Mouse (Mus musculus): ENCODE measurements around the gene Plekhm1.
A peak's percentile ranks its signal among the peaks of the same experiment; 100 is the strongest.

The Plekhm1 gene

GRCm38 (mm10) chr11:103387870-103388526 is 24.5 kb downstream of the Plekhm1 start:
- DNase-seq, result no peak

GRCm38 (mm10) chr11:103386827-103387226 is 25.7 kb downstream of the Plekhm1 start:
- no peak for DNase-seq

DNA sequence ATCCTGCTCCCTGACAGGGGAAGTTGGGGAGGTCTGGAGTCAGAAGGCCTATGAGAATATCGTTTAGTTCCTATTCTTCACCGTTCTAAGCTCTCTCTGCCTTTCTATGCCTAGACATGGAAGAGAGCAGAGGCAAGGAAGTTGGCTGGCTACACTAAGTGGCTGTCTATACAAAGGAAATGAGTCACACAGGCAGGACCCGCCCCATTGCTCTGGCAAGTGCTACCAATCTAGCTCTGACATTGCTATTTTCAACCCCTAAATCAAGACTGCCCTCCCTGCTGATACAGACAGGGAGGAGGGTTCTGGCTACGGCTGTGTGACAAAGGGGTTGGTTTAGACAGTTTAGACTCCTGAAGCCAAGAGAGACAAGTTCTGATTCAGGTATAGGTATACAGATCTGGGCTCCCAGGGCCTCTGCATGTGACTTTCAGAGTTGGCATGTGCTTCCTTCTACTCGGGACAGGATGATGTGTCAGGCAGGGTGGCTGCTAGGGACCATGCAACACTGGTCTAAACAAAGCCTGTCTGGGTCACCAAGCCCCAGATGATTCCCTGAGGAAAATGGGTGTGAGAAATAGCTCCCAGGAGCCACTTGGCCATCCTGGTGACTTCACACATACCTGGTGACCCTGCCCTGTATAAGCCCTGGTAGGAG is 30.4 kb downstream of the Plekhm1 start:
- DNase-seq, result peak; percentile 75 to 82

GRCm38 (mm10) chr11:103381505-103381904 is 31.0 kb downstream of the Plekhm1 start:
- no peak for DNase-seq

DNA sequence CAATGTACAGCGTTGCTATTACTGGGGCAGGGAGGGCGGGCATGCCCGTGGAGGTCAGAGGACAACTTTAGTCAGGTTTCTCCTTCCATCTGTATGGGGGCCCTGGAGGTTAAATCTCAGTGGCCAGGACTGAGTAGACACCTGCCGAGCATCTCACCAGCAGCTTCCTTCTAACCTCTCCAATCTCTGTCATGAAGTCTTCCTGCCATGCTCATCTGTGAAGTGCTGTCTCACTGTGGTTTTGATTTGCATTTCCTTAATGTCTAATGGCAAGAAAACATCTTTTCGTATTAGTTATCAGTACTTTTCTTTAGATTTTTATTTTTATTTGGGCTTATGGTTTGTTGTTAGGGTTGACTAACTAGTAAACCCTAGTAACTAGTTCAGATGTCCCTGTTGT is 32.0 kb downstream of the Plekhm1 start:
- peak in 1 of 2 experiments; percentile 4 for DNase-seq

DNA sequence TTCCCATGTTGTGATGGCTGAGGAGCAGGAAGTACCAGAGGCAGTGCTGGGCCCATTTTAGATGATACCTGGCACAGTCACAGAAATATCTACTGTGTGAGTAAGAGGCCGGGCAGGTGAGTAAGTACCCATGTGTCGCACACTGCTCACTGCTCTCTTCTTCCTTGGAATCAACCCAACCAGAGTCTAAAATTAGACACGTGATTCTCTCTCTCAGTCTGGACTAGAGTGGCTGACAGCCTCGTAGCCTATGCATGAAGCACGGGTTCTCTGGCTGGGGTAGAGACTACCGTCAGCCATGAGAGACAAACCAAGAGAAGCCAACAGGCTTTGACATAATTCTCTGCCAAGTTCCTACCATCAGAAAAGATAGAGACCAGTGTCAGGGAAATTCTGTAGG is 34.1 kb downstream of the Plekhm1 start:
- no peak for DNase-seq

DNA sequence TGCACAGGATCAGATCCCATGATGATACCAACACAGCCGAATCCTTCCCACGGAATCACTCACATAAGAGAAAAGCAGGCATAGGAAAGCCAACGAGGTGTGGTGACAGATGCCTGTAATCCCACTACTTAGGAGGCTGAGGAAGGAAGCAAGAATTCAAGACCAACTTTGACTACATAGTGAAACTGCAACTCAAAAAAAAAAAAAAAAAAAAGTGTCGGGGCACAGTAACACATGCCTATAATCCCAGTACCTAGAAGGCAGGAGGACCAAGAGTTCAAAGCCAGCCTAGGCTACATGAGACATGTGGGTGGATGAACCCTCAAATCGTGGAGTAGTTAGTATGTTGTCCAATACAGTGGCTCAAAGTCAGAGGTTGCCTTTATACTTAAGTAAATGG is 36.7 kb downstream of the Plekhm1 start:
- no peak for DNase-seq

- peak in 1 of 2 experiments; percentile 49 for DNase-seq
Observed at GRCm38 (mm10) chr11:103375258-103375657, 37.2 kb downstream of the Plekhm1 start.

DNA sequence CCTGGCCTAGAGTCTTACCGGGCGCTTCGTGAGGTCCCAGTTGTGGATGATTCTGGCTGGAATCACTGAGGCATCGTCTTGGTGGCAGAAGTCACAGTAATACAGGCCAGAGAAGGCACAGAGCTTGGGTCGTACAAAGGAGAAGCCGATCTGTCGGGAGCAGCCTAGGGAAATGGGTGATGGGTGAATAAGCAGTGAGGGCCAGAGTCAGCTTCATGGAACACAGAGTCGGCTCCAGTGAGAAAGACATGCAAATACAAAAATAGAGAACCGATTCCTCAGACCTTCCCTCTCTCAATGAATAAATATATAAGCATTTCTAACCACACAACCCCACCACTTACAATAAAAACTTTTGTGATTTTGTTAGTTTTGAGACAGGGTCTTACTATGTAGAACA is 38.6 kb downstream of the Plekhm1 start:
- DNase-seq, result no peak

DNA sequence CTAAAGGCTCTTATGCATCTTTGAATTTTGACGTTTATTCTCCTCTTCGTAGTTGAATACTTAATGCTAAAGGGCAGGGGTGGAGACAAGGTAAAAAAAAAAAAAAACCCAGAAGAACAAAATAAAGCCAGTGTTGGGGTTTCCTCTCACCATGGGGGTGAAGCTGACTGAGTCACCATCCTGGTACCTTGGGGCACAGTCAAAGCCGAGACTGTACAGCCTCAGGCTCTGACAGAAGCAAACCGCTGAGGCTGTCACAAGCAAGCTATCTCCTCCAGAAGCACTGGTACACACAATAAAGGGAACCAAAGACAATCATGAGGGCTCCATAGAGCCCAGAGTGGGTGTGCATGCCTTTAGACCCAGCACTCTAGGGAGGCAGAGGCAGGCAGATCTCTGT is 39.9 kb downstream of the Plekhm1 start:
- DNase-seq, result no peak

DNA sequence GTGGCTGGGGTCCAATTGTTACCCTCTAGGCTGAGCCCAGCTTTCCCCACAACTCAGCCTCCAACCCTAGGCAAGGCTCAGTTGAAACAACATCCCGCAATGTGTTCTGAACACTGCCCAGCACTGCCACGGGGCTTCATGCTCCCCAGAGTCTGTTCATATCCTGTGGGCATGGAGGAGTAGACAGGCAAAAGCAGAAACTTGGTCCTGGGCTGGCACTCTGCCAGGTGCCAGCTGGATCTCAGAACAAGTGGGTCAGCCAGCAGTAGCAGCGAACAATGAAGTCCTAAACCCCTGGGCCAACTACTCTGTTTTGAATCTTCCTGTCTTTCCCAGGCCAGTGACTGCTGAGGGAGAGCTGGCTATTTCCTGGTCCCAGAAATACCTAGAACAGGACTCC is 40.4 kb downstream of the Plekhm1 start:
- DNase-seq, result peak; percentile 45 to 81

- DNase-seq, result peak; percentile 55 to 83
Observed at GRCm38 (mm10) chr11:103371222-103371539, 41.3 kb downstream of the Plekhm1 start.

- peak in 1 of 2 experiments; percentile 41 for DNase-seq
Observed at GRCm38 (mm10) chr11:103370397-103371221, 41.9 kb downstream of the Plekhm1 start.

DNA sequence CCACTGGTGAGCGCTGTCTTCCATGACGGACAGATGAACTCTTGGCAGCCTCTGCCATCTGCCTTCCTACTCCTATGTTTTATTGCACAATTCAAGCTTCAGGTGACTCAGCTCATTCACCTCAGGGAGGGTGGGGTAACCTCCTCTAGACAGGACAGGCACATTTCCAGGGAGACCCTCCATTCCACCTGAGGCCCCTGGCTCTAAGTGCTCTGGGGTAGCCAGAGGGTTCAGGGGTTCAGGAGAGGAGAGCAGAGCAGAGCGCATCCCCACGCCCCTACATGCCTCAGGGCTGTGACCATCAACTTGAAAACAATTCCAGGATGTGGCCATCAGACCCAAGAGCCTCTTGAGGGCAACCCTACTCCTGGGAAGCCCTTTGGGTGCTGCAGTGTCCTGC is 47.0 kb downstream of the Plekhm1 start:
- no peak for DNase-seq

- DNase-seq, result no peak
Observed at GRCm38 (mm10) chr11:103365022-103365421, 47.5 kb downstream of the Plekhm1 start.

- DNase-seq, result peak in 1 of 2 experiments; percentile 37
Observed at GRCm38 (mm10) chr11:103364335-103364734, 48.2 kb downstream of the Plekhm1 start.

- DNase-seq, result peak; percentile 85 to 94
Observed at GRCm38 (mm10) chr11:103363214-103364148, 49.0 kb downstream of the Plekhm1 start, which contains the start of gene Arhgap27. TSS of gene Arhgap27 (minus strand) at chr11:103363692.

DNA sequence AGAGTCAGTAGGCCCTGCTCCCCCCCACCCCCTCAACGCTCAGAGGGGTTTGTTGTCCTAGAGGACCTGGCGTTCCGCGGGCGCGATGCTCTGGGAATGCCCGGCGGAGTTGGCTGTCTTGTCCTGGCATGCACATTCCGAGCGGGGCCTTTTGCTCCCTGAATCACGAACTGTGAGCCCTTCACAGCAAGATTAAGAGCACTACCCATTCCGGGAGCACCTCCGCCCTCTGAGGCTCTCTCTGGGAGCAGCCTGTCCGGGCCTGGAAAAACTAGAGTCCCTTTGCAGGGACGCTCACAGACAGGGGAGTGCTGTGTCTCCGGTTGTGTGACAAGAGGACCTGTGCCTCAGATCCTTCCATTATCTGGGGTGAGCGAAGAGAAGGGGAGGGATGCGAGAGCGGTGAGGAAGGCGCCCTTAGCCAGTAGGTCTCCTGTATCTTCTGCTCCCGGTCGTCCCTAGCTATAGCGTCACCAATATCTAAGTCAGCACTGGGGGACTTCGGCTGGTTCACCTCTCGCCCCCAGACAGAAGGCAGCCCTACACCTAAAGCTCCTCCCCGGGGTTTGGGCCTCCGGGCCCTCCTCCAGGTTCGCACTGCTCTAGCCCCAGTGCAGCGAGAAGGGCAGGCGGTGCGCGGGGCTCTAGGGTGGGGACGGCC is 49.8 kb downstream of the Plekhm1 start:
- peak in 1 of 2 experiments; percentile 69 for DNase-seq

GRCm38 (mm10) chr11:103362054-103362432 is 50.4 kb downstream of the Plekhm1 start:
- DNase-seq, result peak; percentile 40 to 69

GRCm38 (mm10) chr11:103361396-103362053 is 51.0 kb downstream of the Plekhm1 start:
- peak; percentile 50 to 79 for DNase-seq

DNA sequence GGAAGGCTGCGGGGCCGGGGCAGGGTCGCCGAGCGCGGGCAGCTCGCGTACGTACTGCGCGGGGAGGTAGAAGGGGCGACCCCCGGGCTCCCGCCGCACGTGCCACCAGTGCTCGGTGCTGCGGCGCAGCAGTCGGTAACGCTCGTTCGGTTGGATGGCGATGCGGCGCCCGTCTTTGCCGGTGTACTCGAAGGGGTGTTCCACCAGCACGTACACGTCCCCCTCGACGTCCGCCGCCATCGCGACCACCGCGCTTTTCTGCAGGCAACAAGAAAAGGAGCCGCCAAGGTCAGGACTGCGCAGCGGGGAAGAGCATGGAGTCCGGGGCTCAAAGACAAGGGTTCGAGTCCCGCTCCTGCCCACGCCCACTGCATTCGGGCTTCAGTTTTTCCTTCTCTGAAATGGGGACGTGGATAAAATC is 51.8 kb downstream of the Plekhm1 start:
- no peak for DNase-seq
